Mouse (Mus musculus): ENCODE results near the gene Tfpi. TPM values are rescaled to one million over a fixed set of nuclear protein-coding genes. Genes with fewer than 3 reads are reported as not detected.

Gene Tfpi
- total RNA-seq, 2 experiments from 2014 or later: 3.6 TPM

DNA sequence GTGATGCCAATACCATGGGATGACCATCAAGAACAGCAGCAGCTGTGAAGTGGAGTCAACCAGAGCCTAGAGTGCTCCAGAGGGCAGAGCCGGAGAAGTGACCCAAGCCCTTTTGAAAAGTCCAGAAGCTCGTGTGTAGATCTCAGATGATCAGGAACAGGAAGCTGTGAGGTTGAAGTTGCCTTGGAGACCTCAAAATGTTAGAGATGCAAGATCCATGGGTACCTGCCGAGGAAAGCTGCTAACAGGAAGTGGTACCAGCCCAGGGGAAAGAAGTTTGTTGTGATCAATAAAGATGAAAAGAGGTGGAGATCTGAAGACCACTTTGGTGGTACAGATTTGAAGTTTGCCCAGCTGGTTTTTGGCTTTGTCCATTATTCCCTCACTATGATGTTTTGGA lies 22.3 kb upstream of the Tfpi start:
- no peak overlapping the region for H3K4me3 ChIP-seq
- no peak overlapping the region for H3K27ac ChIP-seq
- no peak for TF ChIP-seq CTCF (conservative IDR thresholded peaks at IDR 0.05)
- DNase-seq (ENCODE audit: low spot score in 2 of 2): no peak

DNA sequence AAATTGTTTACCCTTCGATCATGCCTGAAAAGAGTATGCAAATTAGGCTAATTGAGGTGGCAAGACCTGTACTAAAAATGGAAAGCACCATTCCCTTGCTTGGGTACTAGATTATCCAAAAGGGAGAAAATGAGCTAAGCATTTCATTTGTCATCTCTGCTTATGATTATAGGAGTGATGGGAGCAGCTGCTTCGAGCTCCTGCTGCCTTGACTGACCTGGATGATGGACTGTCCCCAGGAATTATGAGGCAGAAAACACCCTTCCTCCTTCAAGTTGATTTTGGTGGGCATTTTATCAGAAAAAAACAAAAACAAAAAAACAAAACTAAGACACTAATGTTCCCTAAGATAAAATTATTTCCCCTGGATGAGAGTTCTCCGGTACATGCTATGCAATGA lies 18.5 kb upstream of the Tfpi start:
- no peak overlapping the region for H3K27ac ChIP-seq
- no peak for DNase-seq (ENCODE audit: low spot score in 2 of 2)
- TF ChIP-seq CTCF (conservative IDR thresholded peaks at IDR 0.05): no peak
- no peak overlapping the region for H3K4me3 ChIP-seq

DNA sequence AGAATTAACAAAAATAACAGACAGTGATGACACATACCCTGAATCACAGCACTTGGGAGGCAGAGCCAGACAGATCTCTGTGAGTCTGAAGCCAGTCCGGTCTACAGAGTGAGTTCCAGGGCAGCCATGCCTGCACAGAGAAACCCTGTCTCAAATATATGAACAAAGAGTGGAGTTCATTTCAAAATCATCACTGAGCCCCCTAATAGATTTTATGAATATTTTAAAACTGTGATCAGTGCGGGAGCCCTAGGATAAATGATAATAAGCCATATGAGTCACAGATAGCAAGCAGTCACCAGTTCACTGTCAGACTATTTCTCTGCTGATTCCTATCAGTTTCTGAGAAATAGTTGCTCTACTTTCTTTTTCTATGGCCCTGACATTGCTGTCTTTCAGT lies 17.1 kb upstream of the Tfpi start:
- no peak for TF ChIP-seq CTCF (conservative IDR thresholded peaks at IDR 0.05)
- H3K27ac ChIP-seq: no peak overlapping the region
- DNase-seq (ENCODE audit: low spot score in 2 of 2): no peak

DNA sequence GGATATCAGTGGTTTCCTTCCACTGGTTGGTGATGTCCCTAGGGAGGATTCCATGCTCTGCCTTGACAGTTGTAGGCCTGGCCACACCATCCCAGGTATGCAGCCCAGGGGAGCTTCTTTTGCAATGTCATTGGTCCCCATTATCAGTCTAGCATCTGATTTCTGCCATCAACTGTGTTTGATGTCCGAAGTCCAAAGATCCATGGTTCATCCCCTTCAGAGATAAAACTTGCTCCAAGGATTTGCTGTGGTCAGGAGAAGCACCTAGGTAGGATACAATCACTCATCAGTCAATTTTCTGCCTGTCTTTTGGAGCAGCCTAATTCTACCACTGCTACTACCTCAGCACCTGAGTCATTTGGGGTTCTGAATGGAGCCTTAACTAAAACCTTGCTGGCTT lies 15.1 kb upstream of the Tfpi start:
- H3K27ac ChIP-seq: no peak overlapping the region
- H3K4me3 ChIP-seq: no peak overlapping the region
- no peak for DNase-seq (ENCODE audit: low spot score in 2 of 2)
- no peak for TF ChIP-seq CTCF (conservative IDR thresholded peaks at IDR 0.05)

More for the DNA sequence above, 17.1 kb upstream of the Tfpi start:
- no peak overlapping the region for H3K4me3 ChIP-seq

DNA sequence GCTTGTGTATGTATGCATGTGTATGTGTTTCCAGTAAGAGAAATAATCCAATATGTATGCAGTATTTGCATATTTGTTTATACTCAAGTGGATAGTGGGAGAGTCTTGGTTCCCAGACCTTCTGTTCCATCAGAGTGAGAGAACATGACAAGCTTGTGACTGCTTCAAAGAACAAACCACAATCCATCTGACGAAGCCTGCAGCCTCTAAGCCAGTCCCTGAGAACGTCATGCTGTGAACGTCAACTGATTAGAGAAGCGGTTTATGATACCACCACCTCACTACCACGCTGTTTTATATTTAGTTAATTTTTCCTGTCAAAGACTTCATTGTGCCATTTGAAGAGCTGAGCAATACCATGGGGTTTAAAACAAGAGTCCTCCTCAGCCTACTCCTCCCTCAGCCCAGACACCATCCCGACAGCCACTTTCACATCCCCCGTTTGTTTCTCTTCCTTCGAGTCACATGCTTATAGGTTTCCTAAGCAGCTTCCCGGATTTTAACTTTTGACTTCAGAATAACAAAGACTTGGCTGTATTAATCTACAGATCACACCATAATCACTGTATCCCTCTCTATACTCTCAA lies 11.2 kb upstream of the Tfpi start:
- no peak overlapping the region for H3K27ac ChIP-seq

DNA sequence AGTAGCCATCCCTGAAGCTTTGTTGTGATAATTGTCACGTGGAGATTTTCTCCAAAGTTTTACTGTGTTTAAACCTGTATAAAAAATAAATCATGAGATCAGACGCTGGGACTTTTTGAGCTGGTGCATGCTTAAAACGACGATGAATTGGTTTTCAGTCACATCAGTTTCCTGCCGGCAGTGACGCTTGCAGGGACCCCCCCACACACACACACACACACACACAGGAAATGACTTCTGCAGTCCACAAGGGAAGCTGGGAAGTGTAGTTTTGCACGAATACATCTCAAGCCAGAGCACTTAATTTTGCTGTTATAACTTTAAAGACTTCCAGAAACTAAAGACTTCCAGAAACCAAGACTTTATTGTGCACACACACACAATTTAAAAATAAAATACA lies 5.3 kb upstream of the Tfpi start:
- peak; percentile 21 to 37 for DNase-seq (ENCODE audit: low spot score in 2 of 2)
- no peak; the same call in none of the 2 replicates for TF ChIP-seq CTCF (conservative IDR thresholded peaks at IDR 0.05)
- H3K27ac ChIP-seq: peak overlapping the region; percentile 44; the same call in 1 of the 2 replicates
- H3K4me3 ChIP-seq: peak overlapping the region; percentile 48

More for the DNA sequence above, 11.2 kb upstream of the Tfpi start:
- TF ChIP-seq CTCF (conservative IDR thresholded peaks at IDR 0.05): no peak
- DNase-seq (ENCODE audit: low spot score in 2 of 2): peak in 1 of 2 experiments; percentile 10
- no peak overlapping the region for H3K4me3 ChIP-seq

DNA sequence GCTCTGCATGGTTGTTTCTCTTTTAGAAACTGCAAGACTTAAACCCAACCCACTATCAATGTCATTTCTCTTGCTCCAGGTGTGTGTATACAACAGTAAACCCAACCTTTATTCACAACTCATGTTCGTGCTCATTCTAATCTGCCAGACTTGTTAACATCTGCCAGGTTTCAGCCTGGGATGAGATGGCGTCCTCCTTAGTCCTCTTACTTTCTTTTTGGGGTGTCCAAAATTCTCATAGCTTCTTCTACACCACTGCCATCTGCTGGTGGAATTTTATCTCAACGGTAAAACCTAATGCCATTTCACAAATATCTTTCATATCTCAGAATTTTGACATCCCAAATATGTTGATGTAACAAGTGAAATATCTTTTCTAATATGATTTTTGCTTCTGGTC lies 2.5 kb upstream of the Tfpi start:
- Histone ChIP-seq H3K4me3 (peak overlapping the region; percentile 33), H3K27ac (no peak overlapping the region)
- DNase-seq (ENCODE audit: low spot score in 2 of 2): peak; percentile 15 to 21
- TF ChIP-seq CTCF (conservative IDR thresholded peaks at IDR 0.05): peak; percentile 85

DNA sequence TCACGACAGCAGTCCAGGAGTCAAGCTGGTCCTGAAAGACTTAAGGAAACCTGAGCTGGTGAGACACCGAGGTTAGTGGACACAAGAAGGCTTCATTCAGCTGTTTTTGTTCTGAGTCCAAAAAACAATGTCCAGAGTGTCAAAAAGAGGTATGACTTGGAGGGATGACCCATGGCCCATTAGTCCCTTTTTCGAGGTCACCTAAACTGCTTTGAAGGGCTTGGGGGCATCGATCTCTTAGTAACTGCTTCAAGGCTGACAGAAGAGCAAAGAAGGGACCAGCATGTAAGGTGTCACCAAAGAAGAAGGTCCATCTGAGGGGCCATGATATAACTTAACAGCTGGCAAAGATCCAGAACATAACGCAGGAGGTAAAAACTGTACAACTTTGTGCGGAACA lies 1.2 kb upstream of the Tfpi start:
- DNase-seq (ENCODE audit: low spot score in 2 of 2): no peak
- H3K27ac ChIP-seq: no peak overlapping the region
- no peak for TF ChIP-seq CTCF (conservative IDR thresholded peaks at IDR 0.05)
- no peak overlapping the region for H3K4me3 ChIP-seq

DNA sequence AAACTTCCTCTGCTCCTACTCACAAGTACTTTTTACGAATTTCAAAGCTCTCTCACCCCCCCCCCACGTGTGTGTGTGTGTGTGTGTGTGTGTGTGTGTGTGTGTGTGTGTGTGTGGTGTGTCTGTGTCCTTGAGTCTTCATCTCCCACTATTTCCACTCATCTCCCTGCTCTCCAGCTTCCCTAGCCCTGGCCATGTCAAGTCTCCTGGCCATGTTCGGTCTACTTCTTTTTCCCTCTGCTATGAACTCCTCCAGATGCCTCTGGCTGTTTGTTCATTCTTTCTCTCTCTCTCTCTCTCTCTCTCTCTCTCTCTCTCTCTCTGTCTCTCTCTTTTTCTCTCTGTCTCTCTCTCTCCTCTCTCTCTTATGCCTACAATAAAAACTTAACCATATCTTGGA lies 444 bp downstream of the Tfpi start:
- Histone ChIP-seq H3K27ac (no peak overlapping the region), H3K4me3 (peak overlapping the region; percentile 34; the same call in 1 of the 2 replicates)
- DNase-seq (ENCODE audit: low spot score in 2 of 2): no peak
- no peak for TF ChIP-seq CTCF (conservative IDR thresholded peaks at IDR 0.05)

DNA sequence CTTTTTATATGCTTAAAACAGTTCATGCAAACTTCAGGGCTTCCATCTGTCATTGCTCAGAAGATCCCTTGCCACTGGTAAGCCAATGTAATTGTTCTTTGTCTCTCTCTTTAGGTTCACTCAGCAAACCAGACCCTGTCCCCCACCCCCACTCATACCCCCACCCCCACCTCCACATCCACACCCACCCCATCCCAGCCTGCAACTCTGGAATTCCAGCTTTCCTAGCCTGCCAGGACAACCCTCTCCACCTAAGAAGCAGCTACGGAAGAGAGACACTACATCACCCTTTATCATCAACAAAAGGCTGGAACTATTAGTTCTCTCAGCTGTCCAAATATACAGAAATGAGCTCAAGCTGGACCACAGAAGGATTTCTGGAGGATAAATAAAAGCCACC lies 974 bp downstream of the Tfpi start:
- Histone ChIP-seq H3K27ac (no peak overlapping the region), H3K4me3 (no peak overlapping the region)
- no peak for TF ChIP-seq CTCF (conservative IDR thresholded peaks at IDR 0.05)
- no peak for DNase-seq (ENCODE audit: low spot score in 2 of 2)

DNA sequence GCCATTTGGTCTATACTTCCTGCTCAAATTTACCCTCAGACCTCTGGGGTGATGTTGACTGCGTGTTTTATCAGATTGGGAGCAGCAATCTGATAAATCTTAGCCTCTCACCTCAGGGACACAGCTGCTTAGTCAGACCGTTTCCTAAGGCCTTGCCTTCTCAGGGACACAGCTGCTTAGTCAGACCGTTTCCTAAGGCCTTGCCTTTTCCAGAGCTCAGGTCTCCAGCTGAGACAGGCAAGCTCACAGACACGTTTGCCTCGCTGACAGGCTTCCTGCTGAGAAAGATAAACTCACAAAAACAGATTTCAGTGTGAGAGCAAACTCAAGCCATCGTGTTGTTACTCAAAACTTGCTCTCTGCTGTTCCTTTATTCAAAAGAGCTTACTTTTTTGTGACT lies 1.9 kb downstream of the Tfpi start:
- no peak for DNase-seq (ENCODE audit: low spot score in 2 of 2)

DNA sequence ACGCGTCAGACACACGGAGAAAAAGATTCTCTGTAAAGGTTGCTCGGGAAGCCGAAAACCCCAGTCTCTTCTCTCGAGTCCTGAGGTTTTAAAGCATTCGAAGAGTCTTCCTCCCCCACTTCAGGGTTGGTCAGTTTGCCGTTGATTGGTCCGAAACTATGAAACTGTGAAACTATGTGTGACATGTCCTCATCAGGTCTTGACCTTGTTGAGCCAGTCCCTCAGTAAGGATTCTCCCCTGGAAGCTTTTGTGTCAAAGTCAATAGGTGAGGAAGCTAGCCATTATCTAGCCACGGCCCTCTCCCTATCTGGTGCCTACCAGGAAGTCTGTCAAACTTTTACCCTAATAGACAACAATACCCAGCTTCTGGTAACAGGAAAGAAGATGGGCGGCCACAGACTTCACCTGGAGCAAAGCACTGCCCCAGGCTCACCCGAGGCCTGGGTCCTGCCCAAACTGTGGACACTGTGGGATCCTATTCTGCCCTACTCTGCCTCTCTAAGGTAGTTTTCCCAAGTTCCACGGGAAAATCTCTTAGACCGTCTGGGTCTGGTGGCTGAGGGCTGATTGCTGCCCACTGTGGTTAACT lies 2.5 kb downstream of the Tfpi start:
- DNase-seq (ENCODE audit: low spot score in 2 of 2): no peak
- Histone ChIP-seq H3K27ac (peak overlapping the region; percentile 1; the same call in 1 of the 2 replicates), H3K4me3 (no peak overlapping the region)
- TF ChIP-seq CTCF (conservative IDR thresholded peaks at IDR 0.05): no peak

More for the DNA sequence above, 1.9 kb downstream of the Tfpi start:
- no peak for TF ChIP-seq CTCF (conservative IDR thresholded peaks at IDR 0.05)
- no peak overlapping the region for H3K4me3 ChIP-seq
- H3K27ac ChIP-seq: peak overlapping the region; percentile 1; the same call in 1 of the 2 replicates

DNA sequence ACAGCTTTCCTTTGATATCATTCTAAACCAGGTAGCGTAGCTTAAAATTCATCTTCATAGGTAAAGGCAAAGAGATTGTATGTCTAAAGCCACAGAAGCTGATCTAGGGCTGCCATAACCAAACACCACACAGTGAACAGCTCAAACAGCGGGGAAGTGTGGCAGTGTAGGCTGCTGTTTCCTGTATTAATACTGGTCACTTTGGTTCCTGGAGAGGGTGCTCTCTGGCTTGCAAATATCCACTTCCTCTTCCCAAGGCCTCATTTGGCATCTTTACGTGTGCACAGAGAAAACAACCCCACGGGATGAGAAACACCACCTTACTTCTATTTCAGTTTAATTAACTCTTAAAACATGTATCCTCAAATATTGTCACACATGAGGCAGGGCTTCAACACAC lies 9.2 kb downstream of the Tfpi start:
- no peak overlapping the region for H3K4me3 ChIP-seq
- TF ChIP-seq CTCF (conservative IDR thresholded peaks at IDR 0.05): no peak
- no peak overlapping the region for H3K27ac ChIP-seq
- no peak for DNase-seq (ENCODE audit: low spot score in 2 of 2)

DNA sequence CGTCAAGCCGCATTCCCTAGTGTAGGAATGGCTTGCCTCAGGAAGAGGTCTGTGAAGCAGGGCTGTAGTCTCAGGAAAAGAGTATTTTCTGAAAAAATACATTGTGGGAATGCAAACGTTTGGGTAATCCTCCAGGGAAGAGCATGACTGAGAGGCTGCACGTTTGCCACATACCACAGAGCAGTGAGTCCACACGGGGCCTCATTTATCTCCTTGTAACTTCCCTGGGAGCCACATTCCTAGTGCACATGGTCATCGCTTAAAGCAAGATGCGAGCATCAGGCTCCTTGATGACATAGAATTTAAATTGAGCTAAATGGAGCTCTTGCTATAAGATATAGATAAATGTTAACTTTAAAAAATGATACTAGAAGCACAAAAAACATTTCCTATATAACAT lies 11.6 kb downstream of the Tfpi start:
- no peak for TF ChIP-seq CTCF (conservative IDR thresholded peaks at IDR 0.05)
- no peak for DNase-seq (ENCODE audit: low spot score in 2 of 2)
- no peak overlapping the region for H3K4me3 ChIP-seq
- H3K27ac ChIP-seq: no peak overlapping the region
